Mouse (Mus musculus): ENCODE results near the gene G0s2.

G0s2 gene

DNA sequence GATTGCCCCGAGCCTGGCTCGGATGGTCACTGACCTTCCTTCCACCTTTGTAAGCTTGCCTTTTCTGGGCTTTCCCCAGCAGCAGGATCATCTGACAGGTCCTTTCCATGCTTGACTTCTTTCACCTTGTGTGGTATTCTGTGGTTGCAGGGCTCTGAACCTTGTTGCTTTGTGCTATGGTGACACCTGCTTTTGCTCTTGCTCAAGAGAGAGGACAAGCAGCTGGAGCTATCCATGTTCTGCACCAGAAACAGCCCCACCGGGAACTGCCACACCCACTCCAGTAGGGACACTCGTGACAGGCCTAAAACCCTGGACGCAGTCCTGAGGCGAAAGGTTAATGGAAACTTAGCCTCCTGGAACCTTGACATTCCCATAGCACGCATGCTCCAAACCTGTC is 21.6 kb downstream of the G0s2 start:
- DNase-seq, result no peak

GRCm38 (mm10) chr1:193250026-193250425 is 23.0 kb downstream of the G0s2 start:
- DNase-seq, result no peak

DNA sequence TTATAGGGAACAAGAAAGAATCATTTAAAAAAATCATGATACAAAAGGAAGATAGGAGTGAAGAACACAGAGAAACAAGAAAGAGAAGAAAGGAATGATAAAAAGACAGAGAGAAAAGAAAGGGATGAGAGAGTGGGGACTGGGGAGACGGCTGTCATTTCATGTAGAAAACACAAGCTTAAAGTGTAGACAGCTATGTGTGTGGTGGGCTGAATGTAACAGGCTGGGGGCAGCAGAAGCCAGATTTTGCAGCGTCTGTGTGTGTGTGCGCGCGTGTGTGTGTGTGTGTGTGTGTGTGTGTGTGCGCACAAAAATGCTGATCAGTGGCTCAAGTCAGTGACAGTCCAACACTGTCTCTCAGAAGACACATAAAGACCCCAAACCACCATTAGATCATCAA is 28.8 kb downstream of the G0s2 start:
- DNase-seq, result no peak

DNA sequence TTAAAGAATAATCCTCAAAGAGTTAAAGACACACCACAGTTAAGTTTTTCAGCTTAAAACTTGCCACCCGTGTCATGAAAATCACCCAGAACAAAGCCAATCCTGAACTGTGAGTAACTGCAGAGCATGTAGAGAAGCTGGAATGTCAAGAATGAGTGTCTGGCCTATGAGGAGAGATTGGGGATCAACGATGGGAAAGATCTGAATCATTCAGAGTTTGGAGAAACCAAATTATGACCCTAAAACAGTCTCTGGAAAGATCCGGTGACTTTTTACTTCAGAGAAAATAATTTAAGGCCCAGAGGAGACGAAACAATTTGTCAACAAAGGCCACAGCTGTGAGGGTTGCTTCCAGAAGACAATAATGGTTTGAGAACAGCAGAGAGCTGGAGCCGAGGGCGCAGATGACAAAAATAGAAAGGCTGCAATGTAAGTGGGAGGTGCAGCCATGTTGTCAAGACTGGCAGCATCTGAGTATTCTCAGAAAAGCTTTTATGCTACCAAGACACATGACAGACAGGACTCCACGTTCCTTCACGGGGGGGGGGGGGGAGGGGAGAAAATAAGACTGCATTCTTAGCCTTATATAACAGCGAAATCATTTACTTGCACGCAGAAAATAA is 29.3 kb downstream of the G0s2 start:
- no peak for DNase-seq

DNA sequence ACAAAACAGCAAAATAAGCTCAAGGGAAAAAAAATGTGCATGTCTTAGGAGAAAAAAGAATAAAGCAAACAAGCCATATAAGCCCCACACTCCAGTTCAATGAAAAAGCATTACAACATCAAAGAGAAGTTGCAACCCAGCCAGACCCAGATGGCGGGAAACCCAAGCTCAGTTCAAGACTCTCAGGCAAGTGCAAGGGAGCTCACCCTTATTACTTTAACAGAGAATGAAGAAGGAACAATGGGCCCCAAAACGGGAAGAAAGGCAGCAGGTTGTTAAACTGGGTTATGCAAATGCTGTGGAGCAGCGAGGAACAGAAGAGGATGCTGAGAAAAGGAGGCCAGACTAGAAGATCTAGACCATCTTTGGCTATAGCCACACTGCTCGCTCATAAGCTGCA is 30.2 kb downstream of the G0s2 start:
- no peak for DNase-seq

- DNase-seq, result no peak
Measured at GRCm38 (mm10) chr1:193242238-193242637, 30.8 kb downstream of the G0s2 start.

DNA sequence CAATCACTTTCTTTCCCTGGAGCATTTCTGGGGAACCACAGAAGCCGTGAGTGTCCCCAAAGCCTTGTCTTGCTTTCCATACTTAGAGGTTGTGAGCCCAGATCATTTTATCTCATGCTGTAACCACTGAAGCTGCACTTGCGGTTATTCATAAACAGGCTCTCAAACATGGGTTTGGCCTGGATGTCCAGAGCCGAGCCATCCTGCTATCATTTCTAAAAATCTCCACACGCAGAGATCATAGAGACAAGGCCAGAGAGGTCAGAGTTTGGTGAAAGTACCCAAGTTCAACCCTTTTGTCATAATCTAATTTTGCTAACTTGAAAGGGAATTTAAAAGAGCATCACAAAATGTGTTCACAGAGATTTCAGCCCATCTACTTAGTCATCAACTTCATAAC is 31.6 kb downstream of the G0s2 start:
- no peak for DNase-seq

DNA sequence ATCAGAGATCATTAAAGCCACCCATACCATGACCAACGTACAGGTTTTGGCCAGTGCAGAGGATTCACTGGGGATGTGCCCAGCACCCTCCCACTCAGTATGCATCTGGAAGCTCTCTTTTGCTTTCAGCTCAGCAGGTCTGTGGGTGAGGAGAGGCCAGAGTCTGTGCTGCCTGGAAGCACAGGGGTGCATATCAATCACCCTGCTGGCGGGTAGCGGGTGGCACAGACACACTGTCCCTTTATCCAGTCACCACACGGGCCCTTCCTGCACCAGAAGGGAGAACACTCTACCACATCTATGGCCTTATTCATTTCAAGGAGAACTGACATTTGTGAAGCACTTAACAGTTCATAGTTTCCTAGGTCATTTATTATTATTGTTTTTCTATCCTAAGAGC is 34.6 kb downstream of the G0s2 start:
- DNase-seq, result no peak

- no peak for DNase-seq
Measured at GRCm38 (mm10) chr1:193234930-193235329, 38.1 kb downstream of the G0s2 start.

- no peak for DNase-seq
Measured at GRCm38 (mm10) chr1:193234130-193234645, 38.8 kb downstream of the G0s2 start.

DNA sequence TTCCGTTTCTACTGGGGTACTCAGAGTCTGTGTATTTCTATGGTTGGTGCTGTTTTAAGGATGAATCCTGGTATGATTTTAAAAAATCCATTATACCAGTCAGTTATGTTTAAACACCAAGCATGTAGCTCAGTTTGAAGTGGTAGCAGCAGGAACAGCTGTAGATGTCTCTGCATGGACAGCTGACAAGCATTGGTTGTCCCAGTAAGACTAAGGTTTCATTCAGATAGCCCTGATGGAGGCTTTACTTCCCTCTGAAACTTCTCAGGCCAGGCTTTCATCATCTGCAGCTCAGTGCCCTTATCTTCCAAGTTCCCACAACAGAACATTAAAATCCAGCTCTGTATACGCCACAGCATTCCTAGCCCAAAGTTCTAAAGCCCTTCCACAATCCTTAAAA is 40.3 kb downstream of the G0s2 start:
- DNase-seq, result no peak

DNA sequence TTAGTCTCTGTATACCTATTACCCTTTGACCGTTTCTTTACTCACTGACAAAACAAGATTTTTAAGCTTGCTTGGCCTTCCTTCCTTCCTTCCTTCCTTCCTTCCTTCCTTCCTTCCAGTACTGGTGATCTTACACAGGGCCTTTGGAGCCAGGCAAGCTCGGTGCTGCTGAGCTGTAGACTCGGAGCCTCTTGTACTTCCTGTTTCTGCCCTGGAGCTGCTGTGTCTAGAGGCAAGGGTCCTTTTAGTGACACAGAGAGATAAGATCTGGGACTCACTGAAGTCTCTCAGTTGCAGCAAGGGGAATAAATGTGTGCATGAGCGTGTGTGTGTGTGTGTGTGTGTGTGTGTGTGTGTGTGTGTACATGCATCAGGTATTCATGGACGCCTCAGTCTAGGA is 42.1 kb downstream of the G0s2 start:
- DNase-seq, result no peak

GRCm38 (mm10) chr1:193230531-193230930 is 42.5 kb downstream of the G0s2 start:
- no peak for DNase-seq

DNA sequence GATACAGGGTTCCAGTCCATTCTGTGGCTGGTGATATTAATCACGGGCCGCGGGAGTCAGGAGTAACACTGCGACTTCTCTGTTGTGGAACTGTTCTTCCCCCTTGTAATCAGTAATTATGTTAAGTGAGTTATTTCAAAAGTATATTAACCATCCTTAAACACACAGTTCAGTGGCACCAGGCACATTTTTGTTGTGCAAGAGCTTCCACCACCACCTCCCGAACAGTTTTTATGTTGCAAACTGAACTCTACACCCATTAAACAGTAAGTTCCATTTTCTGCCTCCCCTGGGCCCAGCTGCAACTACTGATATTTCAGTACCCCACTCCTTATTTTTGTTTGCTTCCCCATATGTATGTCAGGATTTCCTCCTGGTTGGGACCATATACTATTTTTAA is 43.4 kb downstream of the G0s2 start:
- no peak for DNase-seq

GRCm38 (mm10) chr1:193227537-193227936 is 45.5 kb downstream of the G0s2 start:
- no peak for DNase-seq

GRCm38 (mm10) chr1:193226724-193227522 is 46.1 kb downstream of the G0s2 start:
- DNase-seq, result no peak

DNA sequence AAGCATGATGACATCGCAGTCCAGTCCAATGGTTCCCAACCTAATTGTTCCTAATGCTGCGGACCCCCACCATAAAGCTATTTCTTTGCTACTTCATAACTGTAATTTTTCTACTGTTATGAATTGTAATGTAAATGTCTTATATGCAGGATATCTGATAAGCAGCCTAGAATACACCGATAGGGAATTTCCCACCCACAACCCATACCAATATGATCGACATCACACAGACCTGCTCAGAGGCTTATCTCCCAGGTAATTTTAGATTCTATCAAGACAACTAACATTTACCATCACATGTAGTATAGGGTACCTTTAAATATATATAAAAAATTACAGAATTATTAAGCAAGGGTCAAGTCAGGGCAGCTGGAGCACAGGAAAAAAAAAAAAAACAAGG is 46.9 kb downstream of the G0s2 start:
- DNase-seq, result no peak

- no peak for DNase-seq
Measured at GRCm38 (mm10) chr1:193225531-193225930, 47.5 kb downstream of the G0s2 start.
